Mouse (Mus musculus) bone marrow, adult 2 months (tissue): ENCODE measurements around the gene Pde4dip.

Experiments used
- CTCF ChIP-seq: fragments of 200-500 bp; IDR thresholded peaks from 2 replicates; pipeline ENCODE4 v1.5.1; 2011; ENCODE audit warnings: low read length, control low read depth; ENCODE audit not compliant: control insufficient read depth, insufficient read depth
- POLR2A ChIP-seq: fragments of 200-500 bp; IDR thresholded peaks from 2 replicates; pipeline ENCODE4 v1.6.1; 2011; ENCODE audit warnings: low read depth, mild to moderate bottlenecking, control low read depth, low read length, borderline replicate concordance; ENCODE audit not compliant: control insufficient read depth

DNA sequence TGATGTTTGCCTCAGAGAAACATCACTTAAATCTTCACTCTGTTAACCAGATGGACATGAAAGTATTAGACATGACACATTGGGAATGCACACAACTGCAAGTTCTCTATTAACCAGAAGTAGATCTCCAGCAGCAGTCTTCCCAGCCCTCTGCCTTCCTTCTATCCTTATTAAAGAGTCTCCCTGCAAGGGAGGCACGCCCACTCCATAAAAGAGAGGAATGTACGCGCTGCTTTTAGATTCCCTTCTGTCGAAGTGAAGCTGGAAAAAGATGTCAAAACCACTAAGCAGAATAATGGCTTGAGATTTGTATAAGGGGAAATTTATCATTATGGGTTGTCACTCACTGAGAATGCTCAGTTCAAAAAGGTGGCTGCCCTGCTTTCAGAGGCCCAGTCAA is 42.1 kb downstream of the Pde4dip start:
- no peak for TF ChIP-seq CTCF
- no peak for TF ChIP-seq POLR2A
